Mouse (Mus musculus) MEL (cell line): Measurements from ENCODE around the gene Pgpep1.
A peak's percentile ranks its signal among the peaks of the same experiment; 100 is the strongest.

Experiments
- CHD2 ChIP-seq: IDR thresholded peaks from 2 replicates; pipeline ENCODE4 v1.6.1; 2011; ENCODE audit warnings: low read length, improper control_type of control experiment
- GABPA ChIP-seq: IDR thresholded peaks from 2 replicates; pipeline ENCODE4 v1.6.1; 2012; ENCODE audit warnings: low read depth, mild to moderate bottlenecking, inconsistent platforms, low read length, improper control_type of control experiment, moderate library complexity
- MAX ChIP-seq: IDR thresholded peaks from 2 replicates; pipeline ENCODE4 v1.6.1; 2011; ENCODE audit warnings: low read length, improper control_type of control experiment
- MYC ChIP-seq: IDR thresholded peaks from 2 replicates; pipeline ENCODE4 v1.6.1; 2011; ENCODE audit warnings: low read depth, mild to moderate bottlenecking, low read length, improper control_type of control experiment, moderate library complexity

GRCm38 (mm10) chr8:70609368-70609848 lies 50.8 kb downstream of the Pgpep1 start:
- peak; percentile 70 for TF ChIP-seq CHD2
- no peak for TF ChIP-seq MAX
- 0 out of 2 replicates have a peak, but pooled peaks have one; percentile 18 for TF ChIP-seq MYC
- TF ChIP-seq GABPA: no peak
